Mouse (Mus musculus) neutrophil, adult 83 days (primary cell): ENCODE results near the gene Ccr5. TPM values are rescaled to one million over a fixed set of nuclear protein-coding genes. Genes with fewer than 3 reads are reported as not detected.

Experiments used
- total RNA-seq, 2 experiments: library from RNA; stranded (reverse); gene quantifications; one replicate each; pipeline ENCODE4 v1.2.4; 2023

Gene Ccr5
- 1 to 10 TPM; 2.4 to 6.1 TPM for total RNA-seq

DNA sequence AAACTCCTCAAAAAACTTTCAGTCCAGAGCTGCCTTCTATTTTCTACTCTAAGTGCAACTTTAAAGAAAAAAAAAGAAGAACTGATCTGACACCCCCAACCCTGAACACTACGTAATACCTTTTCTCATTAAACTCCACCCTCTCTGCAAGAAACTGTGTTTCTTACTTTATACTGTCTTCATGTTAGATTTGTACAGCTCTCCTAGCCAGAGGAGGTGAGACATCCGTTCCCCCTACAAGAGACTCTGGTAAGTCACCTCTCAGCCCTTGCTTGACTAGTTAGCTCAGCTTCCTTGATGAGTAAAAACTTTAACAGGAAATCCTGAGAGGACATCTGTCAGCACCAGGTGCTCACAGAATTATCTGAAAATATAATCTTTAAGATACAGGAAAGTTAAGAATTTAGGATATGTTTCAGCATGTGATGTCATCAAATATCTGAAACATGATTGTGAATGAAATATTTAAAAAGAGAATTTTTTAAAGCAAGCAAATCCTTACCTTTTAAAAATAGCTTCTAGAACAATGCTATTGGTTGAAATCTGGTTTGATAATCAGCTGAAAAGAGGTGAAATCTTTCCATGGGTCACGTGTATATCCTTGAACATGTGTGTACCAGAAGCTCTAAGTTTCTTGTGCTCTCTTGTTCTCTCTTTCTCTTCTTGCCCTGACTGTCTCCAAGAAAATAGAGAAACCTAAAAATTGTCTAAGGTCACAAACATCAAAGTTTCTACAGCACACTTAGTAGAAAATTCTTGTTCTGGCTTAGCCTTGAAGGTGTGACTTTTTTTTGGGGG lies at the start of gene Ccr5:
Ccr5 (plus strand) TSS at position 157 of the 798 bp plus-strand sequence.

DNA sequence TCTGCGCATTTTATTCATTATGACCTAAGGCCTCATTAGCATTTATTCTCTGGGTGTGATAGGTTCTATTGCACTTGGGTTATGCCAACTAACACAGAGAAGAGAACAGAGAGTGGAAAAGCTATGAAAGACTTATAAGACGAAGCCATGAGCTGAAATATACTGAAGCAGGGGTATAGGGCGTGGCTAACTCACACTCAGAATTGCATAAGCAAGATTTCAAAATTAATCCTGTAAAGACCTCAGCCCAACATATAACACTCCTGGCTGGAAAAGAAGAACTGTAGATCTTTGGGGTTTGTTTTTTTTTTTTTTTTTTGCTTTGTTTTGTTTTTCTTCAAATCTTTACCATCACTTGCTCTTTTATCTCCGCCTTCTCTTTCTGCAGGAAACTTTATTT lies 19.6 kb upstream of the Ccr5 start, which contains the start of gene Ccr2:
Ccr2 (plus strand) TSS at position 228 of the 400 bp plus-strand sequence.

Other genes starting within 250 kb of the Ccr5 start
- 100 to 1,000 TPM; 167 to 205 TPM for gene Ccr1, start 152.9 kb upstream of the Ccr5 start, total RNA-seq
- gene Ccr1l1, start 143.1 kb upstream of the Ccr5 start, total RNA-seq = not detected
- gene Ccr3, start 99.6 kb upstream of the Ccr5 start, total RNA-seq = 1 to 10 TPM in 1 of 2 experiments, under 1 TPM in 1; 0.60 to 1.7 TPM
- 100 to 1,000 TPM; 228 to 241 TPM for gene Ccr2, start 19.6 kb upstream of the Ccr5 start, total RNA-seq
- 1 to 10 TPM; 8.3 TPM for gene 2010315B03Rik, start 191.2 kb downstream of the Ccr5 start, total RNA-seq